ENCODE assay signal across 10 mouse cellular contexts in the genomic region with DNA sequence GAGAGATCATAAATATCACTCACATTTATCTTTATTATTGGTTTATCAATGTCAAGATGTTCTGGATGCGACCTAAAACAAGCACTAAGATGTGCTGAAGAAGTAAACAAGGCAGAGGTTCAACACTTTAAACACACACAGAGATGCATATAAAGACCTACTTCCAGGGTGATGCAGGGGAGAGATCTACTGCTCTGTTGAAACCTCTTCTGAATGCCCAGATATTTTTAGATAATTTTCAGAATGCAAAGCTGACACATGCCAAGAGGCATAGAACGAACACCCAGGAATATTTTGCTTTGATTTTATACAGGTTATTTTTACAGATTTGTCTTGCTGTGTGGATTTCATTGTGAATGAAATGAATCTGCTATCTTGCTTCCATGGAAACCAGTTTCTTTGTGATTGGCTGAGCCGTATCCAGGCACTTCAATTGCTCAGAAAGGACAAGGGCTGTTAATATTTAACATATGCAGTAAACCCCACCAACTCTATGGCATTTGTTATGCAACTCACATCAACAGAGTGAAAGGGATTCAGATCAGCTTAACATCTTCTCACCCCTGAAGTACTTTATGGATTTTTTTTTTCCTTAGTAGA.
A peak's percentile ranks its signal among the peaks of the same experiment; 100 is the strongest.
DNase-seq lines count a peak whose midpoint lies in the region; ATAC-seq and TF ChIP-seq lines count a peak whose summit lies in the region.
"Had no signal": no experiment of that assay in that cellular context is flagged by ENCODE, and none has a peak within 500 bp of the region (broad histone marks: within the 10 kb centered on the region; RNA-seq: fewer than 3 reads in every experiment).

No protein-coding gene starts in this region.

- no peak for DNase-seq in kidney, adult 18-20 months
- DNase-seq in embryonic facial prominence, embryonic 14.5 days (ENCODE audit: low spot score) = peak; percentile 41
- peak; percentile 54 for DNase-seq in kidney, postnatal 0 days (ENCODE audit: low spot score)
- DNase-seq in c-Kit-positive CD71-positive TER-119-positive erythroid progenitor cells, embryonic 14.5 days (ENCODE audit: low spot score) = no peak
- no peak for DNase-seq in gastrocnemius, adult 18-20 months (ENCODE audit: low spot score)
- DNase-seq in thymus, postnatal 10 days (ENCODE audit: low spot score in 2 of 2) = no peak
- DNase-seq: gastrocnemius, postnatal 25 days had no signal

- H3K27me3 ChIP-seq in kidney, embryonic 14.5 days (ENCODE audit: control insufficient read depth, insufficient read depth, low read length) = no peaks in the 10 kb centered on the region
- H3K27me3 ChIP-seq in embryonic facial prominence, embryonic 14.5 days (replicated peaks; ENCODE audit: control insufficient read depth, insufficient read depth, low read length) = no peaks in the 10 kb centered on the region
- H3K27me3 ChIP-seq in kidney, postnatal 0 days (ENCODE audit: insufficient read depth, low read length) = no peaks in the 10 kb centered on the region
- H3K27me3 ChIP-seq in midbrain, embryonic 16.5 days (ENCODE audit: control insufficient read depth, insufficient read depth, low read depth, low read length) = no peaks in the 10 kb centered on the region
- H3K27me3 ChIP-seq: limb, embryonic 12.5 days had no signal

- no peak overlapping the region for H3K4me2 ChIP-seq in kidney, embryonic 14.5 days (replicated peaks; ENCODE audit: low read depth, low read length)
- H3K4me2 ChIP-seq in embryonic facial prominence, embryonic 14.5 days (ENCODE audit: low read depth, low read length) = no peak overlapping the region
- no peak overlapping the region for H3K4me2 ChIP-seq in kidney, postnatal 0 days (ENCODE audit: low read length)
- 0 out of 2 replicates have a peak overlapping the region, but pooled peaks have one; percentile 12 for H3K4me2 ChIP-seq in midbrain, embryonic 16.5 days (ENCODE audit: low read length)
- H3K4me2 ChIP-seq: limb, embryonic 12.5 days had no signal

- H3K4me3 ChIP-seq in kidney, embryonic 14.5 days (ENCODE audit: low read length) = no peak overlapping the region
- H3K4me3 ChIP-seq in embryonic facial prominence, embryonic 14.5 days (ENCODE audit: low read depth, low read length) = no peak overlapping the region
- no peak overlapping the region for H3K4me3 ChIP-seq in kidney, postnatal 0 days (replicated peaks; ENCODE audit: low read depth, low read length)
- H3K4me3 ChIP-seq in midbrain, embryonic 16.5 days (ENCODE audit: low read depth, low read length) = no peak overlapping the region
- H3K4me3 ChIP-seq: limb, embryonic 12.5 days had no signal

- H3K36me3 ChIP-seq in kidney, embryonic 14.5 days (ENCODE audit: control insufficient read depth, insufficient read depth, low read length) = no peaks in the 10 kb centered on the region
- H3K36me3 ChIP-seq in embryonic facial prominence, embryonic 14.5 days (ENCODE audit: control insufficient read depth, insufficient read depth, low read length) = no peaks in the 10 kb centered on the region
- no peaks in the 10 kb centered on the region for H3K36me3 ChIP-seq in kidney, postnatal 0 days (ENCODE audit: insufficient read depth, low read length)
- H3K36me3 ChIP-seq in midbrain, embryonic 16.5 days (ENCODE audit: control insufficient read depth, insufficient read depth, low read length) = no peaks in the 10 kb centered on the region
- H3K36me3 ChIP-seq: limb, embryonic 12.5 days had no signal

- WGBS in kidney, embryonic 14.5 days = 68% methylated on average over 3 of the region's 3 CpGs
- WGBS in embryonic facial prominence, embryonic 14.5 days = 42% methylated on average over 3 of the region's 3 CpGs
- WGBS in kidney, postnatal 0 days = 60% methylated on average over 3 of the region's 3 CpGs
- WGBS in midbrain, embryonic 16.5 days = 21% methylated on average over 3 of the region's 3 CpGs

- ATAC-seq in kidney, embryonic 14.5 days (ENCODE audit: low FRiP score, low TSS enrichment) = 0 out of 2 replicates have a peak, but pooled peaks have one; percentile 50
- no peak; the same call in 1 of the 2 replicates for ATAC-seq in embryonic facial prominence, embryonic 14.5 days (ENCODE audit: low read depth)
- no peak for ATAC-seq in kidney, postnatal 0 days (replicated peaks; ENCODE audit: low FRiP score, low read depth)
- ATAC-seq in midbrain, embryonic 16.5 days = peak; percentile 94

- H3K4me1 ChIP-seq in kidney, embryonic 14.5 days (ENCODE audit: control insufficient read depth, insufficient read depth, low read length) = no peaks in the 10 kb centered on the region
- H3K4me1 ChIP-seq in embryonic facial prominence, embryonic 14.5 days (ENCODE audit: control insufficient read depth, insufficient read depth, low read length) = peaks cover 13% of the 10 kb centered on the region
- H3K4me1 ChIP-seq in kidney, postnatal 0 days (replicated peaks; ENCODE audit: insufficient read depth, low read length) = no peaks in the 10 kb centered on the region
- H3K4me1 ChIP-seq in midbrain, embryonic 16.5 days (ENCODE audit: control insufficient read depth, insufficient read depth, low read length) = peaks cover 24% of the 10 kb centered on the region

- TF ChIP-seq CTCF in kidney, postnatal 0 days (IDR thresholded peaks at IDR 0.05; ENCODE audit: low read depth) = no peak

- H3K9me3 ChIP-seq in kidney, embryonic 14.5 days (ENCODE audit: control insufficient read depth, low read length) = no peaks in the 10 kb centered on the region
- H3K9me3 ChIP-seq in embryonic facial prominence, embryonic 14.5 days (ENCODE audit: control insufficient read depth, low read length) = no peaks in the 10 kb centered on the region
- H3K9me3 ChIP-seq in kidney, postnatal 0 days (replicated peaks; ENCODE audit: low read length) = no peaks in the 10 kb centered on the region
- H3K9me3 ChIP-seq in midbrain, embryonic 16.5 days (replicated peaks; ENCODE audit: control insufficient read depth, low read length, poor library complexity, severe bottlenecking) = no peaks in the 10 kb centered on the region
- H3K9me3 ChIP-seq: limb, embryonic 12.5 days had no signal

- H3K27ac ChIP-seq in kidney, embryonic 14.5 days (ENCODE audit: low read depth, low read length) = no peak overlapping the region
- no peak overlapping the region for H3K27ac ChIP-seq in embryonic facial prominence, embryonic 14.5 days (replicated peaks; ENCODE audit: low read depth, low read length)
- H3K27ac ChIP-seq in kidney, postnatal 0 days = no peak overlapping the region
- H3K27ac ChIP-seq in midbrain, embryonic 16.5 days (ENCODE audit: low read length) = peak overlapping the region; percentile 89
- H3K27ac ChIP-seq: limb, embryonic 12.5 days had no signal

- H3K9ac ChIP-seq in kidney, embryonic 14.5 days (ENCODE audit: low read depth, low read length) = no peak overlapping the region
- H3K9ac ChIP-seq in embryonic facial prominence, embryonic 14.5 days (ENCODE audit: low read depth, low read length) = no peak overlapping the region
- no peak overlapping the region for H3K9ac ChIP-seq in kidney, postnatal 0 days (ENCODE audit: low read depth, low read length)
- no peak overlapping the region for H3K9ac ChIP-seq in midbrain, embryonic 16.5 days (ENCODE audit: low read depth, low read length)
- H3K9ac ChIP-seq: limb, embryonic 12.5 days had no signal

Comparison
In these comparisons a context has a peak if more than half of its experiments do, and no peak if none do; other contexts are left out.
1. ATAC-seq: peak in kidney, embryonic 14.5 days (single experiment) and midbrain, embryonic 16.5 days (single experiment); none in embryonic facial prominence, embryonic 14.5 days (single experiment) and kidney, postnatal 0 days (single experiment).
2. DNase-seq: peak in embryonic facial prominence, embryonic 14.5 days (single experiment) and kidney, postnatal 0 days (single experiment); none in kidney, adult 18-20 months (single experiment), c-Kit-positive CD71-positive TER-119-positive erythroid progenitor cells, embryonic 14.5 days (single experiment), gastrocnemius, adult 18-20 months (single experiment) and thymus, postnatal 10 days (0 of 2).